Mouse (Mus musculus) WW6 (cell line): ENCODE data around the gene Acsm2.
"Not testable (repeated sequence)": the region's sequence is repeated elsewhere in the genome, so short reads cannot be mapped to it uniquely, and the experiment has no call there.

Experiments used
- DNase-seq: peaks from one replicate; pipeline ENCODE4 v3.0.0-alpha.2; 2013; ENCODE audit warnings: low read depth, low spot score

Acsm2 gene

DNA sequence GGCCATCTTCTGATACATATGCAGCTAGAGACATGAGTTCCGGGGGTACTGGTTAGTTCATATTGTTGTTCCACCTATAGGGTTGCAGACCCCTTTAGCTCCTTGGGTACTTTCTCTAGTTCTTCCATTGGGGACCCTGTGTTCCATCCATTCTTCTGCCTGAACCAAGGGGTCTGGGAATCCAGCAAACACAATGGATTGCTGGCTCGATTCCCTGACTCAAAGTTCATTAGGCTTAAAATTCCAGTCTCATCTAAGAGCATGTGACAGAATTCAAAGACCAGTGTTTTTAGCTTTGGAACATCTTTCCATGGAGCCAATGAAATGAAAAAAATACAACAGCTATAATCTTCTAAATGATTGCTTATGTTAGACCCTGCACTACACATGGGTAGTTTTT lies 8.3 kb downstream of the Acsm2 start:
- DNase-seq, result not testable (repeated sequence)

DNA sequence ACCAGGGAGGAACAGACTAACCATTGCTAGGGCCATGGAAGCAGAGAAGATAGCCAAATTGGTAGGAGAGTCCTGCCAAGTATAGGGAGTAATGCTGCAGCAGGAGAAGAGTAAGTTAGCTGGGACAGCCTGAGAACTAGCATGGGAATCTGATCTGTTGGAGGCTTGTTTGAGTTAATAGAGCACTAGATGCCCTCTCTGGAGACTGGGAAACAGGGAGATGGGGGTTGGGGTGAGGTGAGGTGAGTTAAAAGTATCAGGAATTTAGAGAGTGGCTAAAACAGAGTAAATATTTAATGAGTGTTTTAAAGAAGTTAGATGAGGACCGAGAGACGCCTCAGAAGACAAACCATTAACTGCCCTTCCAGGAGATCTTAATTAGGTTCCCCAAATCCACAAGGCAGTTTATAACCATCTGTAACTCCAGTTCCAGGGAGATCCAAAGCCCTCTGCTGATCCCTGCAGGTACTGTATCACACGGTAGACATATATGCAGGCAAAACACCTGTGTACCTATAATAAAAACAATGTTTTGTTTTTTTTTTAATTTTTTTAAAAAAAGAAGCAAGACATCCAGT lies 40.5 kb downstream of the Acsm2 start:
- DNase-seq, result no peak

GRCm38 (mm10) chr7:119595306-119595705 lies 41.2 kb downstream of the Acsm2 start:
- no peak for DNase-seq

GRCm38 (mm10) chr7:119596536-119596935 lies 42.4 kb downstream of the Acsm2 start:
- DNase-seq, result no peak

DNA sequence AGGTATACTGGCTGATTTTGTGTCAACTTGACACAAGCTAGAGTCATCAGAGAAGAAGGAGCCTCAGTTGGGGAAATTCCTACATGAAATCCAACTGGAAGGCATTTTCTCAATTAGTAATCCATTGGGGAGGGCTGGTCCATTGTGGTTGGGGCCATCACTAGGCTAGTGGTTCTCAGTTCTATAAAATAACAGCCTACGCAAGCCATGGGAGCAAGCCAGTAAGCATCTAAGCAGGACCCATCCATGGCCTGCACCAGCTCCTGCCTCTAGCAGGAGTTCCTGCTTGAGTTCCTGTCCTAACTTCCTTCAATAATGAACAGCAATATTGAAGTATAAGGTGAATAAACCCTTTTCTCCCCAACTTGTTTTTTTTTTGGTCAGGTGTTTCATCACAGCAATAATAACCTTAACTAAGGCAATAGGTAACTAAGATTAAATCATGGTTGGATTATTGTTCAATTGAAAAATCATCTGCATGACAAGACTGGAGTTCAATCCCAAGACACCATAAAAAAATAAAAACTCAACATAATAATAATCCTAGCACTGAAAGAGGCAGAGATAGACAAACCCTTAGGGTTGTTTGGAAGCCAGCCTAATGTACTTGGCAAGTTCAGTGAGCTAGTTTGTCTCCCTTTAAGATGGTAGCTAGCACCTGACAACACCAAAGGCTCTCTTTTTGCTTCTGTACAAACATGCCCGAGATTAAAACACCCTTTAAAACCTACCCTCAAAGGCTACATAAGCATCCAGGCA lies 47.2 kb downstream of the Acsm2 start:
- no peak for DNase-seq

GRCm38 (mm10) chr7:119601954-119602317 lies 47.8 kb downstream of the Acsm2 start:
- no peak for DNase-seq

DNA sequence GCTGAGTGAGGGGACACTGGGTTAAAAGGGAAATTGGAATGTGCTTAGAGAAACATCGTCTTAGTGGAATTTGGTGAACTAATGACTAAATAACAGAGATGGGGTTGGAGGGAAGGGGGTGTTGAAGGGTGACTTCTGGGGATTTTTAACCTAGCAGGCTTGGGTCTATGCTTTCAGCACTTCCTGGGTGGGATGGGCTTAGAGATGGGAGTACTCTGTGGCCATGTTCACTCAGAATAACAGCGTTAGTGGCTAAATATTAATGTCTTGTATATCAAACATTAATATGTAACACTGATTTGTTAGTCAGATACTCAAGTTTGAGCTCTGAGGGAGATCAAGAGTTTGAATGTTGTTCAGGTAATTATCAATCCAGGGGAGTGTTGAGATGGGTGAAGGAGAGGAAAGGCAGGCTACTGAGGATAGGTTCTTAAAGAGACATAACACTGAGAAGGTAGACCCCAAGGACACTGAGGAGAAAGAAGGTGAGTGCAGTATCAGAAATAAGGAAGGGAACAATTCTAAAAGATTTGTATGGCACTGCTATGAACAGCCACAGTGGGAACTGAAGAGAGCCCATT lies 50.9 kb downstream of the Acsm2 start:
- no peak for DNase-seq

GRCm38 (mm10) chr7:119605926-119606663 lies 52.0 kb downstream of the Acsm2 start:
- DNase-seq, result no peak

- no peak for DNase-seq
Measured at GRCm38 (mm10) chr7:119606664-119607076, 52.5 kb downstream of the Acsm2 start, which contains the start of gene Acsm1. Gene Acsm1 (plus strand): TSS chr7:119607026.

GRCm38 (mm10) chr7:119607796-119608515 lies 53.8 kb downstream of the Acsm2 start:
- no peak for DNase-seq

- no peak for DNase-seq
Measured at GRCm38 (mm10) chr7:119616531-119616930, 62.4 kb downstream of the Acsm2 start.

- no peak for DNase-seq
Measured at GRCm38 (mm10) chr7:119617593-119617992, 63.5 kb downstream of the Acsm2 start.

DNA sequence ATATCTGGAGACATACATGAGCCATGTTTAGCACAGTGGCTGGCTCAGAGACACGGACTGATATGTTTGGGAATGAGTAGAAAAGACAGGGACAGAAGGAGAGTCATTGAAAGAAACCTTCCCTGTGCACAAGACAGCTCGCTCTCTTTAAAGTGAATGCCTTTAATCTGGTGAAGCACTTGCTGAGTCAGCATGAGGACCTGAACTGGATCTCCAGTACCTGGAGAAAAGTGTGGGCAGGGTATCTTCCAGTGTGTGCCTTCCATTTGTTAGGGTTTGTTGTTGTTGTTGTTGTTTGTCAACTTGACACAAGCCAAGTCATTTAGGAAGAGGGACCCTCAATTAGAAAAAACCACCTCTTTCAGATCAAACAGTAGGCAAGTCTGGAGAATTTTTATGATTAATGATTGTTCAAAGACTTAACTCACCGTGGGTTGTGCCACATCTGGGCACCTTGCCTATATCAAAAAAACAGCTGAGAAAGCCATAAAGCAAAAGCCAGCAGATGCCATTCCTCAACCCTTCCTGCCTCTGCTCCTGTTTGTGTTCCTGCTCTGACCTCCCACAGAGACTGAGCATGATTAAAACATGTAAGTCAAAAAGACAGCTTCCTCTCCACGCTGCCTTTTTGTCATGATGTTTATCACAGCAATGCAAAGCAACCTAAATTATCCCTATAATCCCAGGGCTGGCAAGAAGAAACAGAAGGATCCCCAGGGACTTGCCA lies 64.2 kb downstream of the Acsm2 start:
- no peak for DNase-seq

GRCm38 (mm10) chr7:119620157-119620556 lies 66.0 kb downstream of the Acsm2 start:
- no peak for DNase-seq

DNA sequence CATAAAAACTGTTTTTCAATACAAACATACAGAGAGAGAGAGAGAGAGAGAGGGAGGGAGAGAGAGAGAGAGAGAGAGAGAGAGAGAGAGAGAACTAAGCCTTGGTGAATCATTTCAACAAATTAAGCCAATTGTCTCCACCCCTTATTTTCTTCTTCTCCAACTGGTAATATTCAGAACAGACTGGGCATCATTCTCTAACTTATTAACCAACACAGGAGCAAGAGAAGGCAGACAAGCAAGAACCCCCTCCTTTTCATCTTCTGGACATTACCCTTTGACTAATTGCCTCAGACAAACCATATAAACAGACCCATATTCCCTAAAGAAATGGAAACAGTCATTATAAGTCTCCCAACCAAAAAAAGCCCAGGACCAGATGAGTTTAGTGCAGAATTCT lies 84.6 kb downstream of the Acsm2 start:
- no peak for DNase-seq

GRCm38 (mm10) chr7:119642307-119642706 lies 88.2 kb downstream of the Acsm2 start:
- no peak for DNase-seq
